ENCODE assay signal across 11 mouse cellular contexts in the genomic region with DNA sequence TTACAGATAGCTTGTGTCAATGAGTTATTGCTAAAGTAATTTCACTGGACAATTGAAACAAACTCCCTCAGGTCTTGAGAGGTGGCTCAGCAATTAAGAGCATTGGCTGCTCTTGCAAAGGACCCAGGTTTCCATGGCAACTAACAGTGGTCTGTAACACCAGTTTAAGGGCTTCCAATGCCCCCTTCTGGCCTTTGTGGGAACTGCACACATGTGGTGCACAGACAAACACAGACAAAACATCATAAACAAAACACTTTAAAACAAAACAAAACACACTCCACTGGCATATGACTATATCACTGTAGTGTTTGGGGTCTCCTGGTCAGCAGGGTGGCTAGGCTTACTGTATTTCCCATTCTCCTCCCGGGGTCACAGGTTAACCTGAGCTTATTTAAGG. TPM values are rescaled to one million over a fixed set of nuclear protein-coding genes. Genes with fewer than 3 reads are reported as not detected.
DNase-seq lines count a peak whose midpoint lies in the region; ATAC-seq and TF ChIP-seq lines count a peak whose summit lies in the region.
"Had no signal": no experiment of that assay in that cellular context is flagged by ENCODE, and none has a peak within 500 bp of the region (broad histone marks: within the 10 kb centered on the region; RNA-seq: fewer than 3 reads in every experiment).

No protein-coding gene starts in this region.

- TF ChIP-seq POLR2A in heart, adult 2 months (IDR thresholded peaks at IDR 0.05; ENCODE audit: insufficient read depth, low read depth, low read length): no peak
- no peak for TF ChIP-seq POLR2A in bone marrow, adult 2 months (IDR thresholded peaks at IDR 0.05; ENCODE audit: borderline replicate concordance, control insufficient read depth, low read depth, low read length)

- WGBS in heart, adult 2 months: 86% methylated on average over 1 of the region's 1 CpGs
- 75% methylated on average over 1 of the region's 1 CpGs for WGBS in heart, embryonic 10.5 days
- WGBS in midbrain, embryonic 14.5 days: 89% methylated on average over 1 of the region's 1 CpGs
- WGBS in midbrain, embryonic 16.5 days: 93% methylated on average over 1 of the region's 1 CpGs
- WGBS in bone marrow, adult 2 months: 62% methylated on average over 1 of the region's 1 CpGs

- no peaks in the 10 kb centered on the region for H3K79me2 ChIP-seq in heart, adult 2 months (replicated peaks; ENCODE audit: control insufficient read depth, insufficient read depth, low read length)

- H3K4me3 ChIP-seq in heart, adult 2 months: no peak overlapping the region
- H3K4me3 ChIP-seq in heart, embryonic 10.5 days: no peak overlapping the region
- no peak overlapping the region for H3K4me3 ChIP-seq in midbrain, embryonic 14.5 days (replicated peaks; ENCODE audit: low read depth, low read length)
- no peak overlapping the region for H3K4me3 ChIP-seq in midbrain, embryonic 16.5 days (ENCODE audit: low read depth, low read length)
- no peak overlapping the region for H3K4me3 ChIP-seq in bone marrow, adult 2 months (replicated peaks; ENCODE audit: control insufficient read depth, low read depth, low read length)
- H3K4me3 ChIP-seq: myocyte had no signal

- no peak for TF ChIP-seq EP300 in heart, adult 2 months (IDR thresholded peaks at IDR 0.05; ENCODE audit: insufficient read depth, low read depth, low read length)

- no peak overlapping the region for H3K9ac ChIP-seq in heart, adult 2 months (ENCODE audit: low read depth, low read length)
- no peak overlapping the region for H3K9ac ChIP-seq in midbrain, embryonic 14.5 days (replicated peaks; ENCODE audit: low read length)
- H3K9ac ChIP-seq in midbrain, embryonic 16.5 days (ENCODE audit: low read depth, low read length): no peak overlapping the region

- no peaks in the 10 kb centered on the region for H3K27me3 ChIP-seq in heart, adult 2 months (ENCODE audit: control insufficient read depth, insufficient read depth, low read length)
- H3K27me3 ChIP-seq in heart, embryonic 10.5 days (ENCODE audit: insufficient read depth, poor library complexity, severe bottlenecking): no peaks in the 10 kb centered on the region
- no peaks in the 10 kb centered on the region for H3K27me3 ChIP-seq in midbrain, embryonic 14.5 days (ENCODE audit: control insufficient read depth, insufficient read depth, low read length)
- H3K27me3 ChIP-seq in midbrain, embryonic 16.5 days (ENCODE audit: control insufficient read depth, insufficient read depth, low read depth, low read length): no peaks in the 10 kb centered on the region
- H3K27me3 ChIP-seq in splenic B cell, adult 2 months (ENCODE audit: control insufficient read depth, insufficient read depth, low read length, poor library complexity, severe bottlenecking): no peaks in the 10 kb centered on the region

- no peak for DNase-seq in heart, adult 2 months
- no peak for DNase-seq in heart, embryonic 10.5 days (ENCODE audit: low spot score)
- DNase-seq in midbrain, embryonic 14.5 days: peak; percentile 47
- peak; percentile 51 for DNase-seq in splenic B cell, adult 2 months (ENCODE audit: low read depth, low spot score)
- DNase-seq in ovary, postnatal 10 days (ENCODE audit: low spot score): no peak
- no peak for DNase-seq in urinary bladder, adult 2 months (ENCODE audit: low spot score)
- DNase-seq: adrenal gland, adult 8-10 months had no signal

- H3K36me3 ChIP-seq in heart, adult 2 months (ENCODE audit: control insufficient read depth, insufficient read depth, low read length): no peaks in the 10 kb centered on the region
- H3K36me3 ChIP-seq in heart, embryonic 10.5 days: no peaks in the 10 kb centered on the region
- H3K36me3 ChIP-seq in midbrain, embryonic 14.5 days (ENCODE audit: control insufficient read depth, insufficient read depth, low read length): no peaks in the 10 kb centered on the region
- no peaks in the 10 kb centered on the region for H3K36me3 ChIP-seq in midbrain, embryonic 16.5 days (ENCODE audit: control insufficient read depth, insufficient read depth, low read length)
- no peaks in the 10 kb centered on the region for H3K36me3 ChIP-seq in splenic B cell, adult 2 months (ENCODE audit: control insufficient read depth, insufficient read depth, low read length, poor library complexity, severe bottlenecking)

- intact Hi-C loops in heart, adult 2 months (cut with DNase I): no loop called here

- no peak overlapping the region for H3K27ac ChIP-seq in heart, adult 2 months
- H3K27ac ChIP-seq in heart, embryonic 10.5 days: no peak overlapping the region
- H3K27ac ChIP-seq in midbrain, embryonic 14.5 days (replicated peaks; ENCODE audit: low read depth, low read length): no peak overlapping the region
- H3K27ac ChIP-seq in midbrain, embryonic 16.5 days (ENCODE audit: low read length): no peak overlapping the region
- H3K27ac ChIP-seq in bone marrow, adult 2 months (ENCODE audit: control insufficient read depth, insufficient read depth, low read depth, low read length, poor library complexity): no peak overlapping the region

- ATAC-seq in midbrain, embryonic 14.5 days (ENCODE audit: low FRiP score, low TSS enrichment): no peak
- ATAC-seq in midbrain, embryonic 16.5 days: no peak

- H3K9me3 ChIP-seq in heart, embryonic 10.5 days: no peaks in the 10 kb centered on the region
- H3K9me3 ChIP-seq in midbrain, embryonic 14.5 days (ENCODE audit: control insufficient read depth, low read length): no peaks in the 10 kb centered on the region
- H3K9me3 ChIP-seq in midbrain, embryonic 16.5 days (replicated peaks; ENCODE audit: control insufficient read depth, low read length, poor library complexity, severe bottlenecking): no peaks in the 10 kb centered on the region

- no peaks in the 10 kb centered on the region for H3K4me1 ChIP-seq in heart, adult 2 months (ENCODE audit: control insufficient read depth, insufficient read depth, low read length)
- 0 out of 2 replicates have a peak, but pooled peaks cover 4% of the 10 kb centered on the region for H3K4me1 ChIP-seq in heart, embryonic 10.5 days
- H3K4me1 ChIP-seq in midbrain, embryonic 14.5 days (ENCODE audit: control insufficient read depth, insufficient read depth, low read length): no peaks in the 10 kb centered on the region
- no peaks in the 10 kb centered on the region for H3K4me1 ChIP-seq in midbrain, embryonic 16.5 days (ENCODE audit: control insufficient read depth, insufficient read depth, low read length)
- no peaks in the 10 kb centered on the region for H3K4me1 ChIP-seq in bone marrow, adult 2 months (ENCODE audit: control insufficient read depth, insufficient read depth, low read length)

- TF ChIP-seq CTCF in heart, adult 2 months (IDR thresholded peaks at IDR 0.05): peak; percentile 26
- TF ChIP-seq CTCF in bone marrow, adult 2 months (IDR thresholded peaks at IDR 0.05; ENCODE audit: control insufficient read depth, insufficient read depth, low read length): peak; percentile 33

- no peak overlapping the region for H3K4me2 ChIP-seq in midbrain, embryonic 14.5 days (ENCODE audit: low read length)
- no peak overlapping the region for H3K4me2 ChIP-seq in midbrain, embryonic 16.5 days (ENCODE audit: low read length)

RNA-seq across cellular contexts. Expression of a gene that starts 4.2 kb away (rescaled TPM):
- total RNA-seq in heart, adult 2 months (2021): not detected
- polyA plus RNA-seq in heart, adult 2 months (2012; rRNA removed): not detected in 2 replicates
- not detected in 2 replicates for polyA plus RNA-seq in heart, embryonic 10.5 days (2016; fragmentation: Nextera tagmentation; extraction: Ambion mirVana)
- not detected in 2 replicates for polyA plus RNA-seq in midbrain, embryonic 14.5 days (2014; fragmentation: Nextera tagmentation; extraction: Ambion mirVana)
- not detected in 2 replicates for polyA plus RNA-seq in midbrain, embryonic 16.5 days (2015; fragmentation: Nextera tagmentation; extraction: Ambion mirVana)
- not detected in 2 replicates for polyA plus RNA-seq in bone marrow, adult 2 months (2011; ENCODE audit: insufficient read depth, insufficient read length, low replicate concordance, missing spikeins)
- polyA plus RNA-seq in urinary bladder, adult 2 months (2012; rRNA removed): not detected in 2 replicates
- total RNA-seq: adrenal gland, adult 8-10 months; layer of hippocampus, adult 8-10 months had no signal
- polyA plus RNA-seq: myocyte had no signal

RNA-seq across cellular contexts. Expression of a gene that starts 16.9 kb away (rescaled TPM):
- 10 to 100 TPM; 83.4 to 92.7 TPM for total RNA-seq in heart, adult 2 months (2021)
- 89.8 and 112 TPM in 2 replicates for polyA plus RNA-seq in heart, adult 2 months (2012; rRNA removed)
- polyA plus RNA-seq in heart, embryonic 10.5 days (2016; fragmentation: Nextera tagmentation; extraction: Ambion mirVana): 36.3 and 48.9 TPM in 2 replicates
- 58.3 and 194 TPM in 2 replicates for polyA plus RNA-seq in midbrain, embryonic 14.5 days (2014; fragmentation: Nextera tagmentation; extraction: Ambion mirVana)
- 24.0 and 27.3 TPM in 2 replicates for polyA plus RNA-seq in midbrain, embryonic 16.5 days (2015; fragmentation: Nextera tagmentation; extraction: Ambion mirVana)
- polyA plus RNA-seq in bone marrow, adult 2 months (2011; ENCODE audit: insufficient read depth, insufficient read length, low replicate concordance, missing spikeins): 97.9 and 104 TPM in 2 replicates
- 196 and 218 TPM in 2 replicates for polyA plus RNA-seq in urinary bladder, adult 2 months (2012; rRNA removed)

RNA-seq across cellular contexts. Expression of a gene that starts 17.2 kb away (rescaled TPM):
- total RNA-seq in heart, adult 2 months (2021): not detected
- not detected in 2 replicates for polyA plus RNA-seq in heart, adult 2 months (2012; rRNA removed)
- 0.78 and 2.5 TPM in 2 replicates for polyA plus RNA-seq in heart, embryonic 10.5 days (2016; fragmentation: Nextera tagmentation; extraction: Ambion mirVana)
- polyA plus RNA-seq in midbrain, embryonic 14.5 days (2014; fragmentation: Nextera tagmentation; extraction: Ambion mirVana): 3.8 TPM in 1 of 2 replicates, not detected in the other
- polyA plus RNA-seq in midbrain, embryonic 16.5 days (2015; fragmentation: Nextera tagmentation; extraction: Ambion mirVana): 0.54 and 1.5 TPM in 2 replicates
- not detected in 2 replicates for polyA plus RNA-seq in bone marrow, adult 2 months (2011; ENCODE audit: insufficient read depth, insufficient read length, low replicate concordance, missing spikeins)
- not detected in 2 replicates for polyA plus RNA-seq in urinary bladder, adult 2 months (2012; rRNA removed)
- total RNA-seq: adrenal gland, adult 8-10 months; layer of hippocampus, adult 8-10 months had no signal
- polyA plus RNA-seq: myocyte had no signal

Comparison
In these comparisons a context has a peak if more than half of its experiments do, and no peak if none do; other contexts are left out.
1. DNase-seq: peak in midbrain, embryonic 14.5 days (single experiment) and splenic B cell, adult 2 months (single experiment); none in heart, adult 2 months (0 of 2), heart, embryonic 10.5 days (single experiment), ovary, postnatal 10 days (single experiment) and urinary bladder, adult 2 months (single experiment).